Mouse (Mus musculus) testis, adult 2 months (tissue): ENCODE measurements around the gene Mypn. TPM values are rescaled to one million over a fixed set of nuclear protein-coding genes. Genes with fewer than 3 reads are reported as not detected.
A peak's percentile ranks its signal among the peaks of the same experiment; 100 is the strongest.

Source experiments
- H3K27ac ChIP-seq: fragments of 200-500 bp; 2 replicates; pipeline ENCODE4 v1.5.1; 2012; ENCODE audit warnings: low read depth, low read length; ENCODE audit not compliant: control insufficient read depth, insufficient read depth
- H3K27me3 ChIP-seq: fragments of 200-500 bp; 2 replicates; pipeline ENCODE4 v1.6.1; 2012; ENCODE audit warnings: mild to moderate bottlenecking, low read length, moderate library complexity; ENCODE audit not compliant: control insufficient read depth, insufficient read depth
- H3K36me3 ChIP-seq: fragments of 200-500 bp; 2 replicates; pipeline ENCODE4 v1.6.1; 2012; ENCODE audit warnings: mild to moderate bottlenecking, low read length; ENCODE audit not compliant: control insufficient read depth, insufficient read depth
- H3K4me1 ChIP-seq: fragments of 200-500 bp; 2 replicates; pipeline ENCODE4 v1.6.1; 2012; ENCODE audit warnings: low read length; ENCODE audit not compliant: control insufficient read depth, insufficient read depth
- H3K4me3 ChIP-seq: fragments of 200-500 bp; 2 replicates; pipeline ENCODE4 v1.5.1; 2012; ENCODE audit warnings: low read depth, mild to moderate bottlenecking, low read length, moderate library complexity, mixed read lengths; ENCODE audit not compliant: control insufficient read depth
- CTCF ChIP-seq: fragments of 200-500 bp; IDR thresholded peaks from 2 replicates; pipeline ENCODE4 v1.5.1; 2012; ENCODE audit warnings: low read depth, mild to moderate bottlenecking, inconsistent platforms, low read length, moderate library complexity; ENCODE audit not compliant: control insufficient read depth, insufficient read depth, insufficient replicate concordance
- POLR2A ChIP-seq: fragments of 200-500 bp; IDR thresholded peaks from 2 replicates; pipeline ENCODE4 v1.6.1; 2012; ENCODE audit warnings: low read depth, mild to moderate bottlenecking, inconsistent platforms, low read length, moderate library complexity; ENCODE audit not compliant: control insufficient read depth
- polyA plus RNA-seq: library from polyadenylated mRNA; depleted of rRNA; stranded (reverse); fragments of >200 nt; gene quantifications from 2 replicates; pipeline ENCODE4 v1.2.3, GENCODE M21; 2012; rRNA removed

Gene Mypn
- polyA plus RNA-seq = 3.2 and 3.5 TPM in 2 replicates

DNA sequence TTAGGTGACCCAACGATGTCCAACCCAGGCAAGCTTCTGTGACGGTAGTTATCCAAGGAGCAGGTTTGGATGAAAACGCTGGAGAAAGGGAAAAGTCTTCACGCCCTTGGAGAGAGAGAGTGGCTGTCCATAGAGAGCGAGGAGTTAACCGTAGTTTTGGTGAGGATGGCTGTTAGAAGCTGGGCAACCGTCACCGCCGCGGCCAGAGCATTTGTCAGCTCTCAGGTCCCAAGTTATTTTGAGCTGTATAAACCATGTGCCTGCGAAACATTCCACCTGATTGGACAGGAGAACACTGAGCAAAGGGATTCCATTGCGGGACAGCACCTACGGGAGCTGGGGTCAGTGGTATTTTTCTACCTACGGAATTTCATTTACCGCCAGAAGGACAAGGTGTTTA is at the start of gene Mypn:
Gene Mypn, minus strand, starts transcription at position 225 of the 400 bp plus-strand sequence.
- Histone ChIP-seq H3K27ac (no peak within 1 kb of the TSS), H3K4me3 (no peak within 1 kb of the TSS), H3K36me3 (no peaks in the 10 kb centered on the region), H3K27me3 (no peaks in the 10 kb centered on the region), H3K4me1 (peaks cover 4% of the 10 kb centered on the region)
- TF ChIP-seq POLR2A (no peak), CTCF (no peak)

DNA sequence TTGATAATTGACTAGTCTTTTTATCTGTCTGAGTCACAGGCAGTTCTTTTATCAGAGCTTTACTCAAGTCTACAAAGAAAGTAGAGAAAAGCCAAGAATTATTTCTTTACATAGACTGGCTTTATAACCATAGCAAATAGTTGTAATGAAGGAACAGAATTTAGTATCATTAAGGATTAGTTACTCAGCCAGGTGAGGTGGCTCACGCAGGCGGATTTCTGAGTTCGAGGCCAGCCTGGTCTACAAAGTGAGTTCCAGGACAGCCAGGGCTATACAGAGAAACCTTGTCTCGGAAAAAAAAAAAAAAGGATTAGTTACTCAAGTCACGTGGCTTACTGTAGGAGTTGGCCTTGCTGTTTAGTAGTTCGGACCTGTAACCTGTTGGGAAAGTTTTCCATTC is 44.7 kb upstream of the Mypn start:
- no peak overlapping the region for H3K27ac ChIP-seq
- no peaks in the 10 kb centered on the region for H3K27me3 ChIP-seq
- no peaks in the 10 kb centered on the region for H3K4me1 ChIP-seq
- TF ChIP-seq POLR2A (no peak), CTCF (no peak)
- peaks cover 2% of the 10 kb centered on the region; the same call in 1 of the 2 replicates for H3K36me3 ChIP-seq
- peak overlapping the region; percentile 8 for H3K4me3 ChIP-seq

DNA sequence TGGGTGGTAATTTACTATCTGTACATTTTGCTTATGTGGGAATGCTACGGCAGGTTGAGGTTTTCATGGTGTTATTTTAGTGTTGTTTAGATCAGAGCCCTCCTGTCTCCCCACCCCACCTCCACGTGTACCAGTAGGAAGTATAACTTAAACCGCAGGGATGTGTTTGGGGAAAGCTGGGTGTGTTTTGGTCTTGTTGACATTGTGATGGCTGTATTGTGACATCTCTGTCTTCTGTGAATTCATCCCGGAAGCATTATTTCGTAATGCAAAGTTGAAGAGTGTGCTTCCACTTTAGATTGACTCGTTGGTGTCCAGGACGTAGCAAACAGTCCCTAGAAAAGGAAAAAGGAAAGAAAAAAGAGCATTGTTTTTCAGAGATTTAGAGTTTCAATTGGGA is 43.7 kb upstream of the Mypn start:
- Histone ChIP-seq H3K4me3 (peak overlapping the region; percentile 44; the same call in 1 of the 2 replicates), H3K4me1 (no peaks in the 10 kb centered on the region), H3K27me3 (no peaks in the 10 kb centered on the region), H3K36me3 (peaks cover 2% of the 10 kb centered on the region; the same call in 1 of the 2 replicates), H3K27ac (peak overlapping the region; percentile 21; the same call in 1 of the 2 replicates)
- TF ChIP-seq CTCF = no peak
- TF ChIP-seq POLR2A = no peak

DNA sequence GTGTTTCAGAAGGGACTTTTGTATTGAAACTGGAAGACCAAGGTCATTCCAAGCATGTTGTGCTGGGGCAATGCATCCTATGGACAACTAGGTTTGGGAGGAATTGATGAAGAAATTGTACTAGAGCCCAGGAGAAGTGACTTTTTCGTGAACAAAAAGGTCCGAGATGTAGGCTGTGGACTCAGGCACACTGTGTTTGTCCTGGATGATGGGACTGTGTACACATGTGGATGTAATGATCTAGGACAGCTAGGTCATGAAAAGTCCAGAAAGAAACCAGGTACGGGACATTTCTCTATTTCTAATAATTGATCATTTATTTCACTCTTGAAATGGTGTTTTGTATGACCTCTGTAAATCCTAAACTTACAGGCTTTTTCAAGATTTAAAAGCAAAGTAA is 42.1 kb upstream of the Mypn start:
- no peaks in the 10 kb centered on the region for H3K4me1 ChIP-seq
- peak overlapping the region; percentile 66; the same call in 1 of the 2 replicates for H3K4me3 ChIP-seq
- no peak overlapping the region for H3K27ac ChIP-seq
- H3K36me3 ChIP-seq = peaks cover 2% of the 10 kb centered on the region; the same call in 1 of the 2 replicates
- no peaks in the 10 kb centered on the region for H3K27me3 ChIP-seq
- no peak for TF ChIP-seq POLR2A
- TF ChIP-seq CTCF = no peak

DNA sequence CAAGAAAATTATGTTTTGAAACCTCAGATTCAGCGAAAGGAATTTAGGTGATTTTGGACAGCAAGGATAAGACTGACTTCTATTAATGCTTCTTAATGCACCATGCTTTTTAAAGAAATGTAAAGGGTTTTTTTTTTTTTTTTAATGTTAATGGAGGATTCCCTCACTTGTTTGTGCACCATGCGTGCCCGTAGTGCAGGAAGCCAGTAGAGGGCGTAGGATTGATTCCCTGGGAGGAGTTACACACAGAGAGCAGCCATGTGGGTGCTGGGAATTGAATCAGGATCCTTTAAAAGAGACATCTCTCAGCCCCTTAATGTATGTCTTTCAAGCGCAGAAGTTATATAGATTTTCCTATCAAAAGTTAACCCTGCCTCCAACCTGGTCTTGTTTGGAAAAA is 41.0 kb upstream of the Mypn start:
- H3K36me3 ChIP-seq = peaks cover 2% of the 10 kb centered on the region; the same call in 1 of the 2 replicates
- TF ChIP-seq POLR2A (no peak), CTCF (no peak)
- H3K27ac ChIP-seq = no peak overlapping the region; the same call in 1 of the 2 replicates
- no peaks in the 10 kb centered on the region for H3K27me3 ChIP-seq
- peak overlapping the region; percentile 99 for H3K4me3 ChIP-seq
- no peaks in the 10 kb centered on the region; the same call in 1 of the 2 replicates for H3K4me1 ChIP-seq

DNA sequence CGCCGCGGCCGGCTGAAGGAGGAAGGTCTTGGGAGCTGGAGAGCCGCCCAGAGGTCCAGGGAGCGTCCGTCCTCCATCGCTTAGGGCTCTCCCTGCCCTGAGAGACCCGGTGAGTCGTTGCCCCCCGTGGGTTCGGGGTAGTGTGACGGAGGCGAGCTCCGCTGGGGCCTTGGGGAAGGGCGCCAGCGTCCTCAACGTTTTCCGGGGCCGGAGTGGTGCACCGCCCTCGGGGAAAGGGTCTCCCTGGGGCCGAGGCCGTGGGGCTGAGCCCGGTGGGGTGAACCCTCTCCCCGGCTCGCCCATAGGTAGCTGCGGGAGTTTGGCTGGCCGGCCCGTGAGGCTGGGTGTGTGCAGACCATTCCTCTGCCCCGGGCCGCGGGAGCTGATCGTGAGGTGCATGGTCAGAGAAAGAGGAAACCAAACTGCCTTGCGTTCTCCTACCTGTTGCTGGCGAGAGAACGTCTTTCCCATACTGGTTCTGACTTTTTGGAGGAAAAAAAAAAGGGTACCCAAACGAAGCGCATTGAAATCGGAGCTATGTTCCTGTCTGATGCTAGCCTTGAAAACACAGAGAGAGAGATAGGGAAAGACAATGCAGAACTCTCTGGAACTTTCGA is 40.4 kb upstream of the Mypn start:
- Histone ChIP-seq H3K4me1 (no peaks in the 10 kb centered on the region; the same call in 1 of the 2 replicates), H3K36me3 (peaks cover 2% of the 10 kb centered on the region; the same call in 1 of the 2 replicates)

DNA sequence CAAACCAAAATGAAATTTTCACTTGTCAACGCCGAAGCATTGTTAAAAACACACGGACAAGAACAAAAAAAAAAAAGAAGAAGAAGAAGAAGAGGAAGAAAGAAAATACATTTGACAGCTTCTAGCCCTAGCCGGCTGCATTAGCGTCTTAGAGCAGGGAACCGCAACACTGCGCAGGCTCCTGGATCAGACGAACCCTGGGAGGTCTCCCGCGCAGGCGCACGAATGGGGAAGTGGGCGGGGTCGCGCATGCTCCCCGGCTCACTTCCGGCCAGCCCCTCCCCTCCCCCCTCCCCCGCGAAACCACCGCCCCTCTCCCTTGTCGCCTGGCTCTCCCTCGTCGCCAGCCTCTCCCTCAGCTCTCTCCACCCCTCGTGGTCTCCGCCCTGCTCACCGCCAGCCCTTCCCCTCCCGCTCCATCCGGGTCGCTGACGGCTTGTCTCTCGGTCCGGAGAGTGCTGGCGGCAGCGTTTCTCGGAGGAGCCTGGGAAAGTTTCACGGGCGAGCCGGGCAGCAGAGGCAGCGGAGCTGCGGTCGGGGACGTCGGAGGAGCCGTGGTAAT is 39.8 kb upstream of the Mypn start, which contains the start of gene Herc4:
Gene Herc4, plus strand, starts transcription at position 318 of the 562 bp plus-strand sequence.
- peaks cover 2% of the 10 kb centered on the region; the same call in 1 of the 2 replicates for H3K36me3 ChIP-seq
- H3K4me3 ChIP-seq = peak within 1 kb of the TSS; percentile 99
- peak within 1 kb of the TSS; percentile 97 for H3K27ac ChIP-seq
- TF ChIP-seq POLR2A = peak; percentile 87
- TF ChIP-seq CTCF = 0 out of 2 replicates have a peak, but pooled peaks have one; percentile 0
- H3K27me3 ChIP-seq = no peaks in the 10 kb centered on the region
- H3K4me1 ChIP-seq = no peaks in the 10 kb centered on the region; the same call in 1 of the 2 replicates

More for the DNA sequence above, 40.4 kb upstream of the Mypn start:
- H3K27ac ChIP-seq = peak overlapping the region; percentile 97
- H3K4me3 ChIP-seq = peak overlapping the region; percentile 99
- no peak for TF ChIP-seq CTCF
- TF ChIP-seq POLR2A = no peak
- no peaks in the 10 kb centered on the region for H3K27me3 ChIP-seq
